Mouse (Mus musculus) neural tube, embryonic 12.5 days (tissue): Measurements from ENCODE around the gene Gpa33. TPM values are rescaled to one million over a fixed set of nuclear protein-coding genes. Genes with fewer than 3 reads are reported as not detected.

Source experiments
- polyA plus RNA-seq: library from polyadenylated mRNA; unstranded; fragments of >200 nt; fragmentation: Nextera tagmentation; extraction: Ambion mirVana; gene quantifications from 2 replicates; pipeline ENCODE4 v1.2.1, GENCODE M21; 2016

Gene Gpa33
- polyA plus RNA-seq, 1 experiment from 2014 or later: 0.29 TPM

Other genes with a start within 250 kb of the Gpa33 start
- gene Pou2f1, start 127.6 kb upstream of the Gpa33 start, polyA plus RNA-seq: 17.0 and 19.6 TPM in 2 replicates
- gene Dusp27, start 2.3 kb upstream of the Gpa33 start, polyA plus RNA-seq: 3.3 and 4.7 TPM in 2 replicates
- gene Mael, start 108.5 kb downstream of the Gpa33 start, polyA plus RNA-seq: not detected in 2 replicates
- 5.1 and 5.3 TPM in 2 replicates for gene Ildr2, start 123.9 kb downstream of the Gpa33 start, polyA plus RNA-seq
- gene Tada1, start 248.9 kb downstream of the Gpa33 start, polyA plus RNA-seq: 60.2 and 65.1 TPM in 2 replicates